Mouse (Mus musculus) neural tube, embryonic 12.5 days (tissue): ENCODE measurements around the gene Fut11. TPM values are rescaled to one million over a fixed set of nuclear protein-coding genes. Genes with fewer than 3 reads are reported as not detected.

Experiments used
- ATAC-seq: fragments of 200-750 bp; cut with Nextera tagmentation; 2 replicates; pipeline ENCODE4 v1.8.0; 2017; ENCODE audit warnings: low read depth, mild to moderate bottlenecking, moderate TSS enrichment, moderate library complexity; ENCODE audit not compliant: low FRiP score
- H3K27ac ChIP-seq: fragments of 300-500 bp; sonication (generic); 2 replicates; pipeline ENCODE4 v1.5.1; 2016
- H3K27me3 ChIP-seq: fragments of 300-500 bp; sonication (generic); replicated peaks from 2 replicates; pipeline ENCODE4 v1.6.1; 2016; ENCODE audit warnings: mild to moderate bottlenecking
- H3K36me3 ChIP-seq: fragments of 300-500 bp; sonication (generic); 2 replicates; pipeline ENCODE4 v1.6.1; 2016; ENCODE audit warnings: mild to moderate bottlenecking
- H3K4me1 ChIP-seq: fragments of 300-500 bp; sonication (generic); 2 replicates; pipeline ENCODE4 v1.6.1; 2016
- H3K4me2 ChIP-seq: fragments of 300-500 bp; sonication (generic); replicated peaks from 2 replicates; pipeline ENCODE4 v1.6.1; 2016; ENCODE audit warnings: mild to moderate bottlenecking
- H3K4me3 ChIP-seq: fragments of 300-500 bp; sonication (generic); 2 replicates; pipeline ENCODE4 v1.5.1; 2016
- H3K9ac ChIP-seq: fragments of 300-500 bp; sonication (generic); 2 replicates; pipeline ENCODE4 v1.6.1; 2016; ENCODE audit warnings: mild to moderate bottlenecking
- H3K9me3 ChIP-seq: fragments of 300-500 bp; sonication (generic); 2 replicates; pipeline ENCODE4 v1.6.1; 2016; ENCODE audit warnings: mild to moderate bottlenecking
- WGBS: fragments of 180-500 bp; shearing (Covaris S2); methylation state at CpG from one replicate; pipeline ENCODE4 v1.1.7; 2016; 5-methylcytosine and 5-hydroxymethylcytosine counted together
- polyA plus RNA-seq: library from polyadenylated mRNA; unstranded; fragments of >200 nt; fragmentation: Nextera tagmentation; extraction: Ambion mirVana; gene quantifications from 2 replicates; pipeline ENCODE4 v1.2.1, GENCODE M21; 2016

Fut11 gene
- polyA plus RNA-seq, 1 experiment from 2014 or later = 28.6 TPM

DNA sequence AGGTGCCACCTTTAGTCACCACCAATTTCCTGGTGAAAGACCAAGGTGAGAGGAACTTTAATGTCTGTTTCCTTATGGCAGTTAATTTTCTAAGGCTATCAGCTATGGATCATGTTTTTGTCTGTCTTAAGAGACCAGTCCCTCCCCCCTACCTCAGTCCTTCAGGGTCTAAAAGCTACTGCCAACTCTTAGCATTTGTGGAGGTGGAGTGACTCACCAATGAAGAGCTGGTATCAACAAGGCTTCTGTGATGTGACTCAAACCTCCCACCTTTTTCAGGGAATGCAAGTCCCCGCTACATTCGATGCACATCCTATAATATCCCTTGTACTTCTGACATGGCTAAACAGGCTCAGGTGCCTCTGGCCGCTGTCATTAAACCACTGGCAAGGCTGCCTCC, 8.2 kb upstream of the Fut11 start:
- H3K9me3 ChIP-seq = no peaks in the 10 kb centered on the region
- peaks cover 98% of the 10 kb centered on the region for H3K36me3 ChIP-seq
- 94% methylated on average over 3 of the region's 3 CpGs for WGBS
- H3K4me3 ChIP-seq = no peak overlapping the region
- no peak for ATAC-seq
- no peaks in the 10 kb centered on the region for H3K4me1 ChIP-seq
- no peak overlapping the region for H3K4me2 ChIP-seq
- no peak overlapping the region for H3K27ac ChIP-seq
- H3K27me3 ChIP-seq = no peaks in the 10 kb centered on the region
- no peak overlapping the region for H3K9ac ChIP-seq

DNA sequence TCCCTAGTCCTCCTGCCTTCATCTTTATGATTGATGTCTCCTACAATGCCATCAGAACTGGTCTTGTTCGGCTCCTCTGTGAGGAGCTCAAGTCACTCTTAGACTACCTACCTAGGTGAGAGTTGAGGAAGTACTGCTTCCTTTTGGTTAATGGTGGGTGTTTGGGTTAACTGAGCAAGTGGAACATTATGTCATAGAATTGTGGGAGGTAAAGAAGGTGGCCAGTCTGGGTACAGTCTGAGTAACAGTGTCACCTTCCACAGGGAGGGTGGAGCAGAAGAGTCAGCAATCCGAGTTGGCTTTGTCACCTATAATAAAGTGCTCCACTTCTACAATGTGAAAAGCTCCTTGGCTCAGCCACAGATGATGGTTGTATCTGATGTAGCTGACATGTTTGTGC, 5.8 kb upstream of the Fut11 start:
- H3K27ac ChIP-seq = no peak overlapping the region
- WGBS = 89% methylated on average over 2 of the region's 2 CpGs
- ATAC-seq = no peak
- no peak overlapping the region for H3K9ac ChIP-seq
- H3K4me2 ChIP-seq = no peak overlapping the region
- H3K36me3 ChIP-seq = peaks cover 98% of the 10 kb centered on the region
- no peak overlapping the region for H3K4me3 ChIP-seq
- no peaks in the 10 kb centered on the region for H3K4me1 ChIP-seq
- H3K27me3 ChIP-seq = no peaks in the 10 kb centered on the region
- H3K9me3 ChIP-seq = no peaks in the 10 kb centered on the region

DNA sequence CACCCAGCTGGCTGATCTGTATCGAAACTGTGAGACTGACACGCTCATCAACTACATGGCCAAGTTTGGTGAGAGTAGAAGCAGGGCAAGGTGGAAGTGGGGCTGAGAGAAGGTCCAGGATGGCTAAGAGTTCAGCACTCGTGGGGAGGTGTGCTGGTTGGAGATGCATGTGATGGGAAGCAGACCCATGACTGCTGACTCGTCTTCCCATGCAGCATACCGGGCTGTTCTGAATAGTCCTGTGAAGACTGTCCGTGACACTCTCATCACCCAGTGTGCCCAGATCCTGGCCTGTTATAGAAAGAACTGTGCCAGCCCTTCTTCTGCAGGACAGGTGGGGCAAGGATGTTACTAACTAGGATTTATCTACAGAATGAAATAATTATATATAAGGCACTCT, 3.0 kb upstream of the Fut11 start:
- no peak overlapping the region for H3K4me3 ChIP-seq
- peaks cover 74% of the 10 kb centered on the region for H3K36me3 ChIP-seq
- H3K4me2 ChIP-seq = no peak overlapping the region
- no peaks in the 10 kb centered on the region for H3K9me3 ChIP-seq
- H3K27me3 ChIP-seq = no peaks in the 10 kb centered on the region
- H3K27ac ChIP-seq = no peak overlapping the region
- no peak overlapping the region for H3K9ac ChIP-seq
- H3K4me1 ChIP-seq = peaks cover 17% of the 10 kb centered on the region
- 93% methylated on average over 6 of the region's 6 CpGs for WGBS
- ATAC-seq = no peak

DNA sequence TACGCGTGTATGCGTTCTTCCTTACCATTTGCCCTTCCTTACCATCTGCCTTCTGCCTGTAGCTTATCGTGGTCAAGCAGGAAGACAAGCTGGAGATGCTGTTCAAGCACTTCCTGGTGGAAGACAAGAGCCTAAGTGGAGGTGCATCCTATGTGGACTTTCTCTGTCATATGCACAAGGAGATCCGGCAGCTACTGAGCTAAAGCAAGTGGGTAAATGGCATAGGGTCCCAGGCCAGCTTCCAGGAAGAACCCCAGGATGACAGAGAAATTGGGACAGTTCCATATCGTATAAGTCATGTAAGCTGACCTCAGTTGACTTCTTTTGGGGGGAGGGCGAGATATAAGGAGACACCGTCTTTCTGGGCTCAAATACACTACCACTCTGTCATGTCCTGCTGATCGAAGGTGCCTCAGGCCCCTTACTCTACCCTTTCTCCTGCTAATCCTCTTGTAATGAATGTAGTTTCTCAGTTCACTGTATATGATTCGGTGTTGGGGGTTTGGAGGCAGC, 1.1 kb upstream of the Fut11 start:
- H3K27me3 ChIP-seq = no peaks in the 10 kb centered on the region
- ATAC-seq = no peak

DNA sequence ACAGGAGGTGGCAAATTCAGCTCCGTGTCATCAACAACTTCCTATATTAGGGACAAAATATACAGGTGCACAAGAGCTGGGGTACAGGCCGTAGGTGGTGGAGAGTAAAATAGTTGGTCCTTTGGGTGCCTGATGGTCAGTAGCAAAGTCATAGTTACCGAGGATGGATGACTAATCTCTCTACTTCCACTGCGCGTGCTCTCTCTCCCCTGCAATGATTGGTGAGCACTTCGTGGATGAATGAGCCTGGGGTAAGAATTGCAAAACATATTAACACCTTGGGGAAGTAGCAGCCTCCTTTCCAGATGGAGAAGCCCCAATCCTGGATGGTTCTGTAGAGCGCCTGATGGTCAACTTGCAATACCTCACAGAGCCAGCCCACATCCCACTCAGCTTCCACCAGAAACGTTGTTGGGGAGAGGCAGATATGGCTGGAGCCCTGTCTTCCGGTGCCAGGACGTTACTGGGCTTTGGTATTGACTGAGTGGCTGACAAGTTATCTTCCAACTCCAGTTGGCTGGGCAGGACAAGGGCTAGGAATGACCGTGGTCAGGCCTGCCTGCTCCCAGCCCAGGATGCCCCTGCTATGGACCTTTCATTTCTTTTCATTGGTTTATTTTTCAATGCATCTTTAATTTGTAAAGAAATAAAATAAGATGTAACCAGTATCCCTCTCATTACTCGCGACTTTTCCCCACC, 434 bp upstream of the Fut11 start:
- Histone ChIP-seq H3K9me3 (no peaks in the 10 kb centered on the region), H3K27ac (0 out of 2 replicates have a peak overlapping the region, but pooled peaks have one; percentile 91), H3K4me2 (peak overlapping the region; percentile 82), H3K27me3 (no peaks in the 10 kb centered on the region), H3K4me3 (peak overlapping the region; percentile 73), H3K36me3 (peaks cover 51% of the 10 kb centered on the region), H3K4me1 (peaks cover 36% of the 10 kb centered on the region), H3K9ac (peak overlapping the region; percentile 79)
- peak; percentile 5 for ATAC-seq
- WGBS = 50% methylated on average over 13 of the region's 13 CpGs

More for the DNA sequence above, 1.1 kb upstream of the Fut11 start:
- Histone ChIP-seq H3K27ac (no peak overlapping the region), H3K4me1 (peaks cover 35% of the 10 kb centered on the region), H3K4me3 (no peak overlapping the region), H3K9me3 (no peaks in the 10 kb centered on the region), H3K4me2 (no peak overlapping the region), H3K36me3 (peaks cover 58% of the 10 kb centered on the region), H3K9ac (no peak overlapping the region)
- WGBS = 95% methylated on average over 10 of the region's 10 CpGs

DNA sequence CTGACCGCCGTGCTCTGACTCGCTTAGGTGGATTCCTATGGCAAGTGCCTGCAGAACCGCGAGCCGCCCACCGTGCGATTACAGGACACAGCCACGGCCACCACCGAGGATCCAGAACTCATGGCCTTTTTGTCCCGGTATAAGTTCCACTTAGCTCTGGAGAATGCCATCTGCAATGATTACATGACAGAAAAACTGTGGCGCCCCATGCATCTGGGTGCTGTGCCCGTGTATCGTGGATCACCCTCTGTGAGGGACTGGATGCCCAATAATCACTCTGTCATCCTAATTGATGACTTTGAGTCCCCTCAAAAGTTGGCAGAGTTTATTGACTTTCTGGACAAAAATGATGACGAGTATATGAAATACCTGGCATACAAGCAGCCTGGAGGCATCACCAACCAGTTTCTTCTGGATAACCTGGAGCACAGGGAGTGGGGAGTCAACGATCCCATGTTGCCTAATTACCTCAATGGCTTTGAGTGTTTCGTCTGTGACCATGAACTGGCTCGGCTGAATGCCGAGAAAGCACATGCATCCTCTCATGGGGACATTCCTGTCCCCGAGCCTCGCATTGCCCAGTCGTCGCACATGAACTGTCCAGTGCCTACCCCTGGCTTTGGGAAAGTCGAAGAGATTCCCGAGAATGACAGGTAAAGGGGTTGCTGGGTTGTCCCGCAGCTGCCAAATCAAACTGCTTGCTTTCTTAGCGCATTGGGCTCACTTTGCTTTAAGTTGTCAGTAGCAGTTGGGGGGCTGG, 1.2 kb downstream of the Fut11 start:
- Histone ChIP-seq H3K4me2 (peak overlapping the region; percentile 82), H3K9me3 (no peaks in the 10 kb centered on the region), H3K27ac (peak overlapping the region; percentile 91), H3K4me1 (peaks cover 37% of the 10 kb centered on the region), H3K27me3 (no peaks in the 10 kb centered on the region), H3K9ac (peak overlapping the region; percentile 79), H3K36me3 (peaks cover 36% of the 10 kb centered on the region), H3K4me3 (peak overlapping the region; percentile 73)
- WGBS = 12% methylated on average over 27 of the region's 27 CpGs
- ATAC-seq = no peak

DNA sequence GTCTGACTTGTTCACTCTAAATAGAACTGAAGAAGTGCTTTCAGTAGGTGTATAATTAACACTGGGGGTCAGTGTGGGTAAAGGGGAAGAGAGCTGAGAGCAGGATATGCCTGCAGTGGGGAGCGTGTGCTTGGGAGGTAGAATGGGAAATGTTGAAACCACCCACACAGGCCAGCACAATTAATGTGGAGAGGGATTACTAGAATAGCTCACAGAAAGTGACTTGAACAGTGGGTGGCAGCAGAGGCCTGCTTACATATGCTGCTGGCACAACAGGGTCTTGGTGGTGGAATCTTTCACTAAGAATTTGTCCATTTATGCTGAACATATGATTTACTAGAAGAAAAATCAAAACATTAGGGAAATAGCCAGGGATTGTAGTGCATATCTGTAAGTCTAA, 2.2 kb downstream of the Fut11 start:
- 8% methylated on average over 1 of the region's 1 CpGs for WGBS
- no peaks in the 10 kb centered on the region for H3K27me3 ChIP-seq
- H3K4me2 ChIP-seq = peak overlapping the region; percentile 82
- H3K36me3 ChIP-seq = peaks cover 25% of the 10 kb centered on the region
- H3K27ac ChIP-seq = no peak overlapping the region
- peak overlapping the region; percentile 73 for H3K4me3 ChIP-seq
- peak overlapping the region; percentile 49 for H3K9ac ChIP-seq
- no peak for ATAC-seq
- H3K9me3 ChIP-seq = no peaks in the 10 kb centered on the region
- peaks cover 47% of the 10 kb centered on the region for H3K4me1 ChIP-seq

DNA sequence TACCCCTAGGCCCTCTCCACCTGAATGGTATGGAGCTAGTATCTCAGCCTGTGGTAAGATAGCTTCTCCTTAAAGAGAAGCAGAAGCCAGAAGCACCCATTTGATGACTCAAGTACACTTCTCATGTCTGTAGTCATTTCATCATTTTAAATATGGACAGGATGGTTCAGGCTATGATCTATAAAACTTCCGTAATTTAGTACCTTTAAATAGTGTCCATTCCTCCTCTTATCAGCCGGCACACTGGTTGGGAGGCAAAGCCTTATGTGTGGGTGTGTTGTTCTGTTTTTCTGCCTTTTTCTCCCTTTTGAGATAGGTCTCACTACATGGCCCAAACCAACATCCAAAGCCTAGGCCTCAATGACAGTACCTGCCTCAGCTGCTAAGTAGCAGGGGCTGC, 3.7 kb downstream of the Fut11 start:
- no peak overlapping the region for H3K27ac ChIP-seq
- H3K4me3 ChIP-seq = no peak overlapping the region
- H3K27me3 ChIP-seq = no peaks in the 10 kb centered on the region
- no peak for ATAC-seq
- H3K36me3 ChIP-seq = peaks cover 10% of the 10 kb centered on the region
- H3K4me2 ChIP-seq = peak overlapping the region; percentile 82
- no peaks in the 10 kb centered on the region for H3K9me3 ChIP-seq
- H3K9ac ChIP-seq = 0 out of 2 replicates have a peak overlapping the region, but pooled peaks have one; percentile 19
- peaks cover 49% of the 10 kb centered on the region for H3K4me1 ChIP-seq
- 95% methylated on average over 2 of the region's 2 CpGs for WGBS

DNA sequence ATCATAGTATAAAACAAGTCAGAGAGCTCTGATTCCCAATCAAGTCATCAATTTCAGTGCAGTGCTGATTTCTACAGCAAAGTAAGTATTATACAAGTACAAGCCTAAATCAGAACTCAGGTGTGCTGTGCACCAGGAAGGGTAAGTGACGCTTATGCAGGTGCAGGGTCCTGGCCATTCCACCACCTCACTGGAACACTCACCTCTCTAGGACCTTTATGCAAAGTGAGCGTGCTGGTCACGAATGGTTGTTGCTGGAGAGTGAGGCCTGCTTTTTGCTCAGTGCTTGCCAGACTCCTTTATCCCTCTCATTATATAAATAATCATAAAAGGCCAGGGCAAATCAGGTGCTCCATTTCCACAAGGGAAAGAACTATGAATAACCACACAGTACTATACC, 5.6 kb downstream of the Fut11 start:
- H3K4me3 ChIP-seq = no peak overlapping the region
- no peak for ATAC-seq
- H3K36me3 ChIP-seq = peaks cover 11% of the 10 kb centered on the region; the same call in 1 of the 2 replicates
- H3K9ac ChIP-seq = no peak overlapping the region
- no peak overlapping the region for H3K27ac ChIP-seq
- no peaks in the 10 kb centered on the region for H3K27me3 ChIP-seq
- no peak overlapping the region for H3K4me2 ChIP-seq
- WGBS = 93% methylated on average over 3 of the region's 3 CpGs
- peaks cover 46% of the 10 kb centered on the region for H3K4me1 ChIP-seq
- no peaks in the 10 kb centered on the region for H3K9me3 ChIP-seq

DNA sequence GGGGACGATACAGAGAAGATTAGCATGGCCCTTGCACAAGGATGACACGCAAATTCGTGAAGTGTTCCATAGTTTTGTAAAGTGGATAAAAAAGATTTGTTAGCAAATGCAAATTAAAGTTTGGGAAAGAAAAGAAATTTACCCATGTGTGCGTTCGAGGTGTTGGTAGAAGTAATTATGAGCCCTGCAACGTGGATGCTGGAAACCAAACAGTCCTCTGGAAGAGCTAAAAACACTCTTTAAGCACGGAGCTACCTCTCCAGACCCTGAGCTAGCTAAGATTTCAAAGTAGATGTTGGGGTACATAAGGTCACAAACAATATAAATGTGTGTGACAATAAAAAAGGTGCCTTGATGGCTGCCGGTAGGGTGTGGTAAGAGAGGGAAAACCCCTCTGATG, 6.8 kb downstream of the Fut11 start:
- 0 out of 2 replicates have a peak overlapping the region, but pooled peaks have one; percentile 9 for H3K9ac ChIP-seq
- WGBS = 85% methylated on average over 8 of the region's 8 CpGs
- peak overlapping the region; percentile 69 for H3K4me2 ChIP-seq
- H3K27me3 ChIP-seq = no peaks in the 10 kb centered on the region
- H3K4me1 ChIP-seq = peaks cover 37% of the 10 kb centered on the region
- no peak overlapping the region for H3K27ac ChIP-seq
- H3K9me3 ChIP-seq = no peaks in the 10 kb centered on the region
- no peak for ATAC-seq
- peaks cover 14% of the 10 kb centered on the region; the same call in 1 of the 2 replicates for H3K36me3 ChIP-seq
- 0 out of 2 replicates have a peak overlapping the region, but pooled peaks have one; percentile 84 for H3K4me3 ChIP-seq

DNA sequence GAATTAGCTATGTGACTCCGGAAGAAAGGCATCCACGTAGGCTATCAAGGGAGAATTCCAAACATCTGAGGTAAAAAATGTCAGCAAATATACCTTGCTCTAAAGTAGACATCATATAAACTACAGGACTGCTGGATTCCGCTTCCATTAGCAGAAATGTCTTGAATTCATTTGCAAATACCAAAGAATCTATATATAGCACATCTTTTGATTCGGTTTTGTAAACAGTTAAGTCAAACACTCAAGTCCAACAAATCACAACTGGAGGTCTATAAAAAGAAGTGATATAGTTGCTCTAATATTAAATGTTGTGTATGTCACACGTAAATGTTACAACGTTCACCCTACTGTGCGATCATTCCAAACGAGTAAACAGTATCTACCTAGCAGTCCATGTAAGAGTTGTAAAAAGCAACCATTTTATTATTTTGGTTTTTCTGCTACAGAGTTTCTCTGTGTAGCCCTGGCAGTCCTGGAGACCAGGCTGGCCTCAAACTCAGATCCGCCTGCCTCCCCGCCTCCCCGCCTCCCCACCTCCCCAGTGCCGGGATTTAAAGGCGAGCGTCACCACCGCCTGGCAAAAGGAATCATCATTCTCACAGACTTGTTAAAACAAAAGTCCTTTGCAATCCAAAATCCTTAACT, 7.5 kb downstream of the Fut11 start:
- H3K9ac ChIP-seq = peak overlapping the region; percentile 84
- H3K9me3 ChIP-seq = no peaks in the 10 kb centered on the region
- peaks cover 30% of the 10 kb centered on the region for H3K4me1 ChIP-seq
- peak overlapping the region; percentile 84 for H3K4me3 ChIP-seq
- WGBS = 17% methylated on average over 15 of the region's 15 CpGs
- peaks cover 14% of the 10 kb centered on the region; the same call in 1 of the 2 replicates for H3K36me3 ChIP-seq
- no peaks in the 10 kb centered on the region for H3K27me3 ChIP-seq
- peak overlapping the region; percentile 69 for H3K4me2 ChIP-seq
- H3K27ac ChIP-seq = peak overlapping the region; percentile 74; the same call in 1 of the 2 replicates
- 0 out of 2 replicates have a peak, but pooled peaks have one; percentile 11 for ATAC-seq
